Mouse (Mus musculus) lung, postnatal 4 days (tissue): Measurements from ENCODE around the gene Crlf2.

Experiments
- DNase-seq, 2 experiments: peaks; one replicate each; pipeline ENCODE4 v3.0.0; 2021

Crlf2 gene

GRCm38 (mm10) chr5:109558404-109559160, at the start of gene Crlf2:
Gene Crlf2 (minus strand): TSS chr5:109558993.
- DNase-seq, result peak; percentile 92 to 95

GRCm38 (mm10) chr5:109602585-109602984, 43.8 kb upstream of the Crlf2 start:
- DNase-seq, result peak in 1 of 2 experiments; percentile 18

GRCm38 (mm10) chr5:109601080-109601479, 42.3 kb upstream of the Crlf2 start:
- peak in 1 of 2 experiments; percentile 16 for DNase-seq

- DNase-seq, result no peak
These were observed 40.1 kb upstream of the Crlf2 start for GRCm38 (mm10) chr5:109598876-109599275.

- peak in 1 of 2 experiments; percentile 6 for DNase-seq
These were observed 37.9 kb upstream of the Crlf2 start for GRCm38 (mm10) chr5:109596647-109597046.

- no peak for DNase-seq
These were observed 4.0 kb upstream of the Crlf2 start for GRCm38 (mm10) chr5:109562829-109563228.

GRCm38 (mm10) chr5:109559191-109559590, 398 bp upstream of the Crlf2 start:
- peak in 1 of 2 experiments; percentile 19 for DNase-seq

GRCm38 (mm10) chr5:109558123-109558403, 730 bp downstream of the Crlf2 start:
- peak in 1 of 2 experiments; percentile 20 for DNase-seq

GRCm38 (mm10) chr5:109557321-109558122, 1.3 kb downstream of the Crlf2 start:
- DNase-seq, result peak; percentile 95 to 97

GRCm38 (mm10) chr5:109556591-109557320, 2.0 kb downstream of the Crlf2 start:
- peak; percentile 93 to 97 for DNase-seq

- peak; percentile 24 to 51 for DNase-seq
These were observed 2.9 kb downstream of the Crlf2 start for GRCm38 (mm10) chr5:109555676-109556571.

GRCm38 (mm10) chr5:109555236-109555675, 3.5 kb downstream of the Crlf2 start:
- no peak for DNase-seq

GRCm38 (mm10) chr5:109554091-109555050, 4.4 kb downstream of the Crlf2 start:
- DNase-seq, result peak; percentile 17 to 33

- peak in 1 of 2 experiments; percentile 17 for DNase-seq
These were observed 5.4 kb downstream of the Crlf2 start for GRCm38 (mm10) chr5:109553160-109553930.

GRCm38 (mm10) chr5:109552541-109552940, 6.3 kb downstream of the Crlf2 start:
- DNase-seq, result no peak

GRCm38 (mm10) chr5:109552116-109552515, 6.7 kb downstream of the Crlf2 start:
- no peak for DNase-seq

- DNase-seq, result peak in 1 of 2 experiments; percentile 13
These were observed 7.6 kb downstream of the Crlf2 start for GRCm38 (mm10) chr5:109551041-109551765.

GRCm38 (mm10) chr5:109550225-109550935, 8.4 kb downstream of the Crlf2 start:
- no peak for DNase-seq

GRCm38 (mm10) chr5:109548712-109549111, 10.1 kb downstream of the Crlf2 start:
- DNase-seq, result peak in 1 of 2 experiments; percentile 35
